Mouse (Mus musculus): ENCODE results near the gene Gm13277. TPM values are rescaled to one million over a fixed set of nuclear protein-coding genes. Genes with fewer than 3 reads are reported as not detected.

Gm13277 gene
- polyA plus RNA-seq, 1 experiment from 2014 or later, result not detected

Other genes starting within 250 kb of the Gm13277 start
- not detected for gene Ifna15, start 230.4 kb upstream of the Gm13277 start, polyA plus RNA-seq (2014; fragmentation: Illumina TruSeq; extraction: RNeasy Lipid Tissue Mini Kit (QIAGEN cat#74804); ENCODE audit: low read depth, low replicate concordance)
- gene Ifna14, start 216.8 kb upstream of the Gm13277 start, polyA plus RNA-seq (2014; fragmentation: Illumina TruSeq; extraction: RNeasy Lipid Tissue Mini Kit (QIAGEN cat#74804); ENCODE audit: low read depth, low replicate concordance), result not detected
- not detected for gene Ifna9, start 196.2 kb upstream of the Gm13277 start, polyA plus RNA-seq (2014; fragmentation: Illumina TruSeq; extraction: RNeasy Lipid Tissue Mini Kit (QIAGEN cat#74804); ENCODE audit: low read depth, low replicate concordance)
- gene Ifna12, start 185.3 kb upstream of the Gm13277 start, polyA plus RNA-seq (2014; fragmentation: Illumina TruSeq; extraction: RNeasy Lipid Tissue Mini Kit (QIAGEN cat#74804); ENCODE audit: low read depth, low replicate concordance), result not detected
- gene C87499, start 154.2 kb upstream of the Gm13277 start, polyA plus RNA-seq (2014; fragmentation: Illumina TruSeq; extraction: RNeasy Lipid Tissue Mini Kit (QIAGEN cat#74804); ENCODE audit: low read depth, low replicate concordance), result not detected
- not detected for gene Ifna13, start 144.2 kb upstream of the Gm13277 start, polyA plus RNA-seq (2014; fragmentation: Illumina TruSeq; extraction: RNeasy Lipid Tissue Mini Kit (QIAGEN cat#74804); ENCODE audit: low read depth, low replicate concordance)
- gene Ifna16, start 111.7 kb upstream of the Gm13277 start, polyA plus RNA-seq (2014; fragmentation: Illumina TruSeq; extraction: RNeasy Lipid Tissue Mini Kit (QIAGEN cat#74804); ENCODE audit: low read depth, low replicate concordance), result not detected
- gene Ifna2, start 104.7 kb upstream of the Gm13277 start, polyA plus RNA-seq (2014; fragmentation: Illumina TruSeq; extraction: RNeasy Lipid Tissue Mini Kit (QIAGEN cat#74804); ENCODE audit: low read depth, low replicate concordance), result not detected
- not detected for gene Ifnab, start 97.3 kb upstream of the Gm13277 start, polyA plus RNA-seq (2014; fragmentation: Illumina TruSeq; extraction: RNeasy Lipid Tissue Mini Kit (QIAGEN cat#74804); ENCODE audit: low read depth, low replicate concordance)
- 0.62 TPM for gene Gm26566, start 66.8 kb upstream of the Gm13277 start, polyA plus RNA-seq (2014; fragmentation: Illumina TruSeq; extraction: RNeasy Lipid Tissue Mini Kit (QIAGEN cat#74804); ENCODE audit: low read depth, low replicate concordance)
- 33.9 TPM for gene Klhl9, start 66.2 kb upstream of the Gm13277 start, polyA plus RNA-seq (2014; fragmentation: Illumina TruSeq; extraction: RNeasy Lipid Tissue Mini Kit (QIAGEN cat#74804); ENCODE audit: low read depth, low replicate concordance)
- gene Gm13271, start 33.8 kb upstream of the Gm13277 start, polyA plus RNA-seq (2014; fragmentation: Illumina TruSeq; extraction: RNeasy Lipid Tissue Mini Kit (QIAGEN cat#74804); ENCODE audit: low read depth, low replicate concordance), result not detected
- not detected for gene Gm13283, start 28.5 kb upstream of the Gm13277 start, polyA plus RNA-seq (2014; fragmentation: Illumina TruSeq; extraction: RNeasy Lipid Tissue Mini Kit (QIAGEN cat#74804); ENCODE audit: low read depth, low replicate concordance)
- not detected for gene Gm13290, start 14.8 kb upstream of the Gm13277 start, polyA plus RNA-seq (2014; fragmentation: Illumina TruSeq; extraction: RNeasy Lipid Tissue Mini Kit (QIAGEN cat#74804); ENCODE audit: low read depth, low replicate concordance)
- not detected for gene Gm13289, start 11.7 kb upstream of the Gm13277 start, polyA plus RNA-seq (2014; fragmentation: Illumina TruSeq; extraction: RNeasy Lipid Tissue Mini Kit (QIAGEN cat#74804); ENCODE audit: low read depth, low replicate concordance)
- not detected for gene Gm13272, start 8.8 kb upstream of the Gm13277 start, polyA plus RNA-seq (2014; fragmentation: Illumina TruSeq; extraction: RNeasy Lipid Tissue Mini Kit (QIAGEN cat#74804); ENCODE audit: low read depth, low replicate concordance)
- gene Ifnz, start 6.5 kb upstream of the Gm13277 start, polyA plus RNA-seq (2014; fragmentation: Illumina TruSeq; extraction: RNeasy Lipid Tissue Mini Kit (QIAGEN cat#74804); ENCODE audit: low read depth, low replicate concordance), result not detected
- gene Gm13276, start 2.9 kb upstream of the Gm13277 start, polyA plus RNA-seq (2014; fragmentation: Illumina TruSeq; extraction: RNeasy Lipid Tissue Mini Kit (QIAGEN cat#74804); ENCODE audit: low read depth, low replicate concordance), result not detected
- not detected for gene Gm13278, start 2.9 kb downstream of the Gm13277 start, polyA plus RNA-seq (2014; fragmentation: Illumina TruSeq; extraction: RNeasy Lipid Tissue Mini Kit (QIAGEN cat#74804); ENCODE audit: low read depth, low replicate concordance)
- not detected for gene Gm13275, start 5.9 kb downstream of the Gm13277 start, polyA plus RNA-seq (2014; fragmentation: Illumina TruSeq; extraction: RNeasy Lipid Tissue Mini Kit (QIAGEN cat#74804); ENCODE audit: low read depth, low replicate concordance)
- not detected for gene Gm13279, start 8.8 kb downstream of the Gm13277 start, polyA plus RNA-seq (2014; fragmentation: Illumina TruSeq; extraction: RNeasy Lipid Tissue Mini Kit (QIAGEN cat#74804); ENCODE audit: low read depth, low replicate concordance)
- gene Gm13285, start 11.0 kb downstream of the Gm13277 start, polyA plus RNA-seq (2014; fragmentation: Illumina TruSeq; extraction: RNeasy Lipid Tissue Mini Kit (QIAGEN cat#74804); ENCODE audit: low read depth, low replicate concordance), result not detected
- not detected for gene Gm13287, start 14.6 kb downstream of the Gm13277 start, polyA plus RNA-seq (2014; fragmentation: Illumina TruSeq; extraction: RNeasy Lipid Tissue Mini Kit (QIAGEN cat#74804); ENCODE audit: low read depth, low replicate concordance)
- not detected for gene Gm13288, start 16.9 kb downstream of the Gm13277 start, polyA plus RNA-seq (2014; fragmentation: Illumina TruSeq; extraction: RNeasy Lipid Tissue Mini Kit (QIAGEN cat#74804); ENCODE audit: low read depth, low replicate concordance)
- not detected for gene Ifna7, start 27.6 kb downstream of the Gm13277 start, polyA plus RNA-seq (2014; fragmentation: Illumina TruSeq; extraction: RNeasy Lipid Tissue Mini Kit (QIAGEN cat#74804); ENCODE audit: low read depth, low replicate concordance)
- not detected for gene Ifna11, start 31.3 kb downstream of the Gm13277 start, polyA plus RNA-seq (2014; fragmentation: Illumina TruSeq; extraction: RNeasy Lipid Tissue Mini Kit (QIAGEN cat#74804); ENCODE audit: low read depth, low replicate concordance)
- gene Ifna6, start 38.8 kb downstream of the Gm13277 start, polyA plus RNA-seq (2014; fragmentation: Illumina TruSeq; extraction: RNeasy Lipid Tissue Mini Kit (QIAGEN cat#74804); ENCODE audit: low read depth, low replicate concordance), result not detected
- gene Ifna5, start 46.9 kb downstream of the Gm13277 start, polyA plus RNA-seq (2014; fragmentation: Illumina TruSeq; extraction: RNeasy Lipid Tissue Mini Kit (QIAGEN cat#74804); ENCODE audit: low read depth, low replicate concordance), result not detected
- gene Ifna4, start 53.2 kb downstream of the Gm13277 start, polyA plus RNA-seq (2014; fragmentation: Illumina TruSeq; extraction: RNeasy Lipid Tissue Mini Kit (QIAGEN cat#74804); ENCODE audit: low read depth, low replicate concordance), result not detected
- not detected for gene Ifna1, start 61.5 kb downstream of the Gm13277 start, polyA plus RNA-seq (2014; fragmentation: Illumina TruSeq; extraction: RNeasy Lipid Tissue Mini Kit (QIAGEN cat#74804); ENCODE audit: low read depth, low replicate concordance)
- gene Ifne, start 91.6 kb downstream of the Gm13277 start, polyA plus RNA-seq (2014; fragmentation: Illumina TruSeq; extraction: RNeasy Lipid Tissue Mini Kit (QIAGEN cat#74804); ENCODE audit: low read depth, low replicate concordance), result not detected